Mouse (Mus musculus) liver, embryonic 14.5 days (tissue): ENCODE results near the gene Samd4.

Experiments
- CTCF ChIP-seq: IDR thresholded peaks from 2 replicates; pipeline ENCODE4 v1.5.1; 2016; ENCODE audit warnings: antibody characterized with exemption, low read depth, control low read depth
- EP300 ChIP-seq: IDR thresholded peaks from 2 replicates; pipeline ENCODE4 v1.6.1; 2016; ENCODE audit warnings: antibody characterized with exemption, low read depth

- TF ChIP-seq CTCF (no peak), EP300 (no peak)
Measured at GRCm38 (mm10) chr14:46928556-46928955, 45.9 kb downstream of the Samd4 start.
